Mouse (Mus musculus) left cerebral cortex, postnatal 36 days (tissue): ENCODE measurements around the gene Arpc1b. TPM values are rescaled to one million over a fixed set of nuclear protein-coding genes. Genes with fewer than 3 reads are reported as not detected.
"Not testable (repeated sequence)": the region's sequence is repeated elsewhere in the genome, so short reads cannot be mapped to it uniquely, and the experiment has no call there.

ENCODE experiments used
- DNase-seq, 2 experiments: peaks; one replicate each; pipeline ENCODE4 v3.0.0; 2021 to 2022; ENCODE audit warnings: low spot score in 2 of 2, mixed read lengths in 1 of 2
- intact Hi-C: fragments of 180-260 bp; cut with DNase I; formaldehyde crosslinking; loops from one replicate; pipeline ENCODE4 v1.15.1; 2025
- total RNA-seq, 2 experiments: library from RNA; stranded (reverse); gene quantifications; 2 replicates each; pipeline ENCODE4 v1.2.3; 2021

The Arpc1b gene
- total RNA-seq, 2 experiments from 2014 or later = 23.6 to 24.1 TPM

GRCm38 (mm10) chr5:145110401-145110800, 3.6 kb upstream of the Arpc1b start:
- no peak for DNase-seq
- intact Hi-C loops = no loop called here

- no peak for DNase-seq
These were observed 1.4 kb upstream of the Arpc1b start for GRCm38 (mm10) chr5:145112566-145112965.

GRCm38 (mm10) chr5:145113416-145113815, 599 bp upstream of the Arpc1b start:
- DNase-seq = no peak
- intact Hi-C loops = no loop called here

More at GRCm38 (mm10) chr5:145112566-145112965, 1.4 kb upstream of the Arpc1b start:
- intact Hi-C loops = no loop called here

GRCm38 (mm10) chr5:145114606-145115473, 825 bp downstream of the Arpc1b start:
- intact Hi-C loops = no loop called here
- DNase-seq = no peak

- DNase-seq = no peak
- intact Hi-C loops = no loop called here
These were observed 1.7 kb downstream of the Arpc1b start for GRCm38 (mm10) chr5:145115736-145116135.

GRCm38 (mm10) chr5:145116316-145116715, 2.3 kb downstream of the Arpc1b start:
- intact Hi-C loops = no loop called here
- no peak for DNase-seq

GRCm38 (mm10) chr5:145116916-145117315, 2.9 kb downstream of the Arpc1b start:
- DNase-seq = no peak
- intact Hi-C loops = no loop called here

- intact Hi-C loops = no loop called here
- DNase-seq = no peak
These were observed 4.0 kb downstream of the Arpc1b start for GRCm38 (mm10) chr5:145118005-145118404.

GRCm38 (mm10) chr5:145118461-145118860, 4.4 kb downstream of the Arpc1b start:
- intact Hi-C loops = no loop called here
- DNase-seq = no peak

GRCm38 (mm10) chr5:145119385-145119784, 5.4 kb downstream of the Arpc1b start:
- DNase-seq = no peak
- intact Hi-C loops = no loop called here

GRCm38 (mm10) chr5:145120921-145121320, 6.9 kb downstream of the Arpc1b start:
- intact Hi-C loops = no loop called here
- no peak for DNase-seq

GRCm38 (mm10) chr5:145123396-145123795, 9.4 kb downstream of the Arpc1b start:
- intact Hi-C loops = no loop called here
- no peak for DNase-seq

GRCm38 (mm10) chr5:145126580-145126979, 12.6 kb downstream of the Arpc1b start:
- DNase-seq = no peak
- intact Hi-C loops = no loop called here

GRCm38 (mm10) chr5:145129124-145129523, 15.1 kb downstream of the Arpc1b start:
- intact Hi-C loops = no loop called here
- no peak for DNase-seq

- intact Hi-C loops = not testable (repeated sequence)
- DNase-seq = peak in 1 of 2 experiments; percentile 54
These were observed 15.8 kb downstream of the Arpc1b start for GRCm38 (mm10) chr5:145129773-145130172.

GRCm38 (mm10) chr5:145130191-145130590, 16.2 kb downstream of the Arpc1b start:
- peak; percentile 59 to 72 for DNase-seq
- intact Hi-C loops = no loop called here

GRCm38 (mm10) chr5:145130995-145131394, 17.0 kb downstream of the Arpc1b start:
- no peak for DNase-seq
- intact Hi-C loops = no loop called here

- DNase-seq, intact Hi-C loops: not testable (repeated sequence)
These were observed 19.3 kb downstream of the Arpc1b start for GRCm38 (mm10) chr5:145133275-145133674.

- intact Hi-C loops = no loop called here
- no peak for DNase-seq
These were observed 24.8 kb downstream of the Arpc1b start for GRCm38 (mm10) chr5:145138836-145139235.

GRCm38 (mm10) chr5:145139571-145140519, 25.8 kb downstream of the Arpc1b start, which contains the start of the genes Pdap1 and Bud31:
Gene Pdap1 (minus strand): TSS chr5:145140238.
Gene Bud31 (plus strand): TSS chr5:145140362.
- peak; percentile 96 to 97 for DNase-seq
- intact Hi-C loops = loop anchor here (2.0 kb wide), 1 partner anchor 27 kb away; the partner anchor contains the start of genes Cpsf4 and Ptcd1
